Mouse (Mus musculus): ENCODE measurements around the gene Gpbp1.
A peak's percentile ranks its signal among the peaks of the same experiment; 100 is the strongest.

Gpbp1 gene

DNA sequence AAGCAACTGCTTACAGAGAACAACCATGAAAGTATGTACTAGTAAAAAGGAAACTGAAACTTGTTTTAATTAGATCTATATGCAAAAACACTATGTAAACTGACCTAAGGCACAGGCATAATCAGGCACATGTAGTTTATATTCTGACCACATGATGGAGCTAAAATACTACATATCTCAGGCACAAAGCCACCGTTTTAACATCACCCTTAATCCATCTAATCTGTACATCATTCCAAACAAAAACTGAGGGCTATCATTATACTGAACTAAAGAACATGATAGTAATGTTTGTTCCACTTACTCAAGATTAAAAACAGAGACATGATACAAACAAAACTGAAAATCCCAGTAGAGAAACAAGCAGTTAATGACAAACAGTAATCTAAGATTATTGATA lies 28.5 kb downstream of the Gpbp1 start:
- no peak for DNase-seq

DNA sequence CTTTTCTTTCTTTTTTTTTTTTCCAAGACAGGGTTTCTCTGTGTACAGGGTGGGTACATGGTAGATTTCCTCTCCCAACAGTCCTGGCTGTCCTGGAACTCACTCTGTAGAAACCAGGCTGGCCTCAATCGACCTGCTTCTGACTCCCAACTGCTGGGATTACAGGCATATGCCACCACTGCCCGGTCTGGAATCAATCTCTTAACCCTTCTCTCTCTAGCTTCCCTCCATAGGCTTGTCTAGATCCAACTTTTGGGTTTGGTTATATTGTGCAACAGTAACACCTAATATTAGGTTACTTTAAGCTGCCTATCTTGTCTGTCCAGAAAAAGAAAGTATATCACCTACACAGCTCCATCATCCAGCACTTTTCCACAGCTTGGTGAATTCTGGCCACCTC lies 33.1 kb downstream of the Gpbp1 start:
- DNase-seq, result no peak

DNA sequence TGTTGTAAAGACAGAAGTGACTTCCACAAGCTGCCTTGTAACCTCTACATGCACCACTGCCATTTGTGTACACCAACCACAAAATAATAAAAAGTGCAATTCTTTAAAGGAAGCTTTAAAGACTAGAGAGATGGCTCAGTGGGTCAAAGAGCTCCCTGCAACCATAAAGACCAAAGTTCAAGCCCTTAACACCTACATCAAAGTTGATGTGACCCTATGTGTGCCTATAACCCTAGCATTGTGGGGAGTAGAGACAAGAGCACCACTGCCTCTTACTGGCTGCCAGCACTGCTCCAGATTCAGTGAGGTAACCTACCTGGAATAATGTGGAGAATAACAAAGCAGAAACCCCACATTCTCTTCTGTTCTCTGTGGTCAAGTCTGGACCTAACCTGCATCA lies 45.6 kb downstream of the Gpbp1 start:
- no peak for DNase-seq

DNA sequence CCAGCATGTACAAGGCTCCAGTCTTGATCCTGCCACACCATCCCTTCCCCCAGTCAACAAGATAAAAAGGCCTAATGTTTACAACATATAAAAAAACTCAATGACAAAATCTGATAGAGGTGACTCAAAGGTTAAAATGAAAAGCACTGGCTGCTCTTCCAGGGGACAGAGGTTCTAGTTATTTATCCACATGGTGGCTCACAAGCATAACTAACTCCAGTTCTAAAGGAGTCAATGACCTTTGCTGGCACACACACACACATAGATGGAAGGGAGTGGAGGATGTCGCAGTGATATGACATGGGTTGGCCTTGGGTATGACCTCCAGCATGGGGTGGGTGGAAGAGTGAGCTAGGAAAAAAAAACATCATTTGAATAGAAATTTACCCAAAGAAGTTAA lies 58.7 kb downstream of the Gpbp1 start:
- no peak for DNase-seq

DNA sequence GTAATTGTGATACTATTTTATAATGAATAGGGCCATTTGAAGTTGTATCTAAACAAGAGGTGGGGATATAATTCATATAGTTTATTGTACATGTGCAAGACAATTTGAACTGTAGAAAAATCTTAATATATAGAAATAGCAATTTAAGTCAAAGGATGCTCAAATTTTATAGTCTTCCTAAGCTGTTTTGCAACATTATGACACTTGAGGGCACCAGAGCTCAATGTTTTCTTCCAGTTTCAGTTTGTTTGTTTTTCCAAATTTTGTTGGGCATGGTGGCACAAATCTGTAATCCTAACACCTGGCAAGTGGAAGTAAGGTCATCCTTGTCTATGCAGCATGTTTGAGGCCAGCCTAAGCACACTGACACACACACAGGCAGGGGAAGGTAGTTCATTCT lies 68.6 kb downstream of the Gpbp1 start:
- no peak for DNase-seq

DNA sequence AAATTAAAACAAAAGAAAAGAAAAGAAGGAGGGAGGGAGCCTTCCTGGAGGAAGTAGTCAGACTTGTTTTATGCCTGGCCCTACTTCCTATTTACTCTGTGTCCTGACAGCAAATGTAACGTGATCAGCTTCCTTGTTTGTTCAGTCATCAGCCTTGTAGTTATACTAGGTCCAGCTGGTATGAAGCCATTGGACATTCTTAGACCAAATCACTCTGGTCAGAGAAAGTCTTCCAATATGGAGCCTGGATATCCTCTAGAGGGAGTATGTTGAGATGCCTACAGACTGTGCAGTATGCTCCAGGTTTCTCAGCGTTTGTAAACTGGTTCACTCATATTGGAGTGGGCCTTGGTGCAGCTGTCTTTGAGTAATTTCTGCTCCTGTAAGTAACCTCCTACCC lies 71.8 kb downstream of the Gpbp1 start:
- no peak for DNase-seq

DNA sequence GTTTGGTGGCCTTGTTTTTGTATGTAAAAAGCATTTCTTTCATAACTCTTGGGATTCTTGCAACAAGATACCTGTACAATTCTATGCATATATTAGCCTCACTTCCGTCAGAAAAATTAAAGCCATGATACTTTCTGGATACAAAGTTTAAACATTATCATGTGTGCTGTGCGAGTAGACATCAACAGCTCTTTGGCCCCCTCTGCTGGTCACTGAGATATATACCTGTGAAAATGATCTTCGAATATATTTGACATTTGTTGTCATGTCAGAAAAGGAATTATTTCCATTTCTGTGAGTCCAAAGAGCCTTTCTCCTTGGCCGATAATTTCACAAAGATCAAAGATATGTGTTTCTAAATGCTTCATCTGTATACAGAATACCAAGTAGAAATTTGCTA lies 76.8 kb downstream of the Gpbp1 start:
- DNase-seq, result peak; percentile 84

DNA sequence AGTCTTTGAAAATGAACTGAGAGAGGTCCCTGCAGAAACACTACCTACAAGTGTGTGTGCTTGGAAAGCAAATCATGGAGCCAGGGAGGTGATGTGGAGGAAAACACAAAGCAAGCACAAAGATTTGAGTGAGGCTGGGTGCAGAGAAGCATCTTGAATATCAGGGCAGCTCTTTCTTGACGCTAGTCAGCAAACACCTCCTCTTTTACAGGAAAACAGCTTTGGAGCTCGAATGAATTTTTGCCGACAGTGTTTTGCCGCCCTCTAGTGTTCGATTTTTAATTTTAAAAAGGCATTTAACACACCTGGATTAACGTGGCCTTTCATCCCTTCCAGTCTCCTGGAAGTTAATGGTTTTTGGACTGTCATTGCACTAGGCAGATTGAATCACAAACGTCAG lies 79.1 kb downstream of the Gpbp1 start:
- DNase-seq, result peak; percentile 25

DNA sequence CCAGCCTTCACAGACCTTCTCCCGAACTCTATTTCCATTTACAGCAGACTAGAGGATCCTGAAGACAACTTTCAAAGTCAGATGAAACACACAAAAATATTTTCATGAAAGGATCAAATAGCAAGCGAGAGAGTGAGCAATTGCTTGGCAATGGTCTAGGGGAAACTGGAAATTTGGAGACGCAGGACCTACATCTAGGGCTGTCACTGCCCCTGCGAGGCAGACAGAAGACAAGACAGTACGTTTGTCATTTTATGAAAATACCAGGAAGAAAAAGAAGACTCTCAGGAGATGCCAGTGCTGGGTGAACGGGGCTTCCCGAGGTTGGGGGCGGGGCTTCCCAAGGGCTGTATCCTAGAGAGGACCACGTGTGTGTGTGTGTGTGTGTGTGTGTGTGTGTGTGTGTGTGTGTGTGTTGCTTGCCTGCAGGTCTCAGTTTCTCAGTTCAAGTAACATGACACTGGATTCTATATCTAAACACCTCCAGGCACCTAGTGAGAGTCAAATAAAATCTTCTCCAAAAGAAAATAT lies 83.0 kb downstream of the Gpbp1 start:
- DNase-seq, result no peak

DNA sequence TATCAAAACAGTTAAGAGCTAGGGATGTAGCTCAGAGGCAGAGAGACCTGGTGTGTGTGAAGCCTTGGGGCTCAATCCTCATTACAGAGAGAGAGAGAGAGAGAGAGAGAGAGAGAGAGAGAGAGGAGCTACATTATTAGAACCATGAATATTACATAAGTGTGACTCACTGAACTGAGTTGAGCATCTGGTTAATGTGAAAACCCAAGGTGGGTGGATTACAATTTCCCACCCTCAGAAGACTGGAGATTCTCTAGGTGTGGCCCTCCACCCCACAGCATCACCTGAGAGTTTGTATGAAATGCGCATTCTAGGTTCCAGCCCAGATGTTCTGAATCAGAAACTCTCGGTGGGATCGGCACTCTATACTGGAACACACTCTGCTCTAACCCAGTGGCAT lies 84.0 kb downstream of the Gpbp1 start:
- no peak for DNase-seq

DNA sequence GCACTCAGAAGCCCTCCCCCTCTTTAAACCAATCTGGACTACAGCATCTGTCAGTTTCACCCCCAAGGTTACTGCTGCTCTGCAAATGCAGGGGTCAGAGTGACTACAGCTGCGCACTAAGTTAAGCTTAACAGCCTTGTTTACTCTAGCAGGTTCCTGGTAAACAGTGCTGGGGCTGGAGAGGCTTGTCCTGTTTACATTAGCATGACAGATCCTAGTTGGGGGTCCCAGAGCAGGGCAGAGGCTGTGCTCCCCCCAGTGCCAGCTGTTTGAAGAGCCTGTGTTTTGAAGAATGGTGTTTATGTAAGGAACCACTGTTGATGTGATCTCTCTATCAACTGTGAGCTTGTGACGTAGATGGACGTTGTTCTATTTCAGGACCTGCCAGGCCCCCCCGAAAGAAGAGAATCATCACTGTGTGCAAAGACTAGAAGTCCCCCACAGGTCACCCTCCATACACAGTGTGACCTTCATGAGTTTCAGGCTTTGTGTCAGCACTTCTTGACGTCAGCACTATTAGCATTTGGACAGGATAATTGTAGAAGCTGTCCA lies 92.2 kb downstream of the Gpbp1 start:
- DNase-seq, result no peak

DNA sequence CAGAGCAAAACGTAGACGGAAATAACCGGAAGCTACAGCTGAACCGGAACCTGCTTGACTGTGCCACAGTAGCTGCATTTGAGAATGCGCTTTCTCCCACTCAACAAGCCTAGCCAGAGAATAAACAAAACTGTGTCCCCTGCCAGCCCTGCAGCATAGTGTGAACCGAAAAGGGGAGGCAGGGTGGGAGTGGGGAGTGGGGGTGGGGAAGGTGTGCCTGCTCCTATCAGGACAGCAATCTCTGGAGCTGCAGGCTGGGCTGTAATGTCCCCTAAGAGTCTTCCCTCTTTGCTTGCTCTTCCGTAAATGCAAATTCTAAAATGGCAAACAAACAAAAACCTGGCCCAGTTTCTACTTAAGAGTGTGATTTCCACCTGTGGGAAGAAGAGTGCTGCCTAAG lies 92.8 kb downstream of the Gpbp1 start:
- DNase-seq, result peak; percentile 12

DNA sequence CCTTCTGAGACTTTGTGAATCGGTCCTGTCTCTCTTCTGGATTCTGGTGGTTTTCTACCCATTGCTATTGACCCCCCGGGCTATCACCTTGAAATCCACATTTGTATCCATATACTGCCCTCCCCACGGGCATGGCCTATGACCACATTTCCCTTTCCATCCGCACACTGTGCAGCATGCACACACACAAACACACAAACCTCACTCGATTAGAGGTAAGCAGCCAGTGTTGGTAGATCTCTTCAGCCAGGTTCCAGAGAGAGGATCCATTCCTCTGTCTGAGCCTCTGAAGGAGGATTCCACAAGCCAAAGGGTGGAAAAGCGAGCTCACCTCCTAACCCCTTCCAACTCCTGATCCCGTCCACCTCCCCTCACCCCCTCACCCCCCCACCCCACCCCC lies 94.4 kb downstream of the Gpbp1 start:
- DNase-seq, result no peak

DNA sequence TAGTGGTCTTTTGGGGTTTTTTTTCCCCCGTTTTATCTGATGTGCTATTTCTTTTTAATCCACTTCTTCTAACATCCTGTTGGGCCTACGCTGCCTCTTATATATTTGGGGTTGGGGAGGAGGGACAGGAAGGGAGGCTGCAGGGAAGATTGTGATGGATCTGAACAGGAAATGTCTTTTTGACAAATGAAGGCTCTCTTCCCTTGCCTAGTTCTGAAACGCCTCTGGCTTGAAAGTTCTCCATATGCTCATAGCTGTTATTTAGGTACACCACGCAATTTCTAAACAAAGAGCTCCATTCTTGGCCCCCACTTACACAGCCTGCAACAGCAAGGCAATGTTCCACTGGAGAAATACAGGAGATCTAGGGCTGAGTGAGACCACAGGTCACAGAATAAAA lies 95.0 kb downstream of the Gpbp1 start:
- no peak for DNase-seq

DNA sequence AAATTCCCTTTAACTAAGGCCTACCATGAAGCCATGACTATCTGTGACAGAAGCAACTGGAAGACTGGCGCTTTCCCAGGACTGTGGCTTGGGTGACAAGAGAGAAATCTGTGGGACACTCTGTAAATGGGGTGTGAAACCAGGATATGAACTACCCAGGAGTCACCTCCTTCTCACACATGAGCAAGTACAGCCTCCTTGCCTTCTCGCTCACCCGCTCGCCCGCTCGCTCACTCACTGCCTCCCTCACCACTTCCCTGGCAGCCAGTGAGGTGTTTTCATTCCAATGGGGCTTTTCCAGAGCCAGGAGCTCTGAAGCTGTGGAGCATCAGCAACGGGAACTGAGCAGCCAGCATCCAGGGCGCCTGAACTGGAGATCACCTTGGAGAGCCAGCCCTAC lies 95.6 kb downstream of the Gpbp1 start:
- DNase-seq, result no peak

DNA sequence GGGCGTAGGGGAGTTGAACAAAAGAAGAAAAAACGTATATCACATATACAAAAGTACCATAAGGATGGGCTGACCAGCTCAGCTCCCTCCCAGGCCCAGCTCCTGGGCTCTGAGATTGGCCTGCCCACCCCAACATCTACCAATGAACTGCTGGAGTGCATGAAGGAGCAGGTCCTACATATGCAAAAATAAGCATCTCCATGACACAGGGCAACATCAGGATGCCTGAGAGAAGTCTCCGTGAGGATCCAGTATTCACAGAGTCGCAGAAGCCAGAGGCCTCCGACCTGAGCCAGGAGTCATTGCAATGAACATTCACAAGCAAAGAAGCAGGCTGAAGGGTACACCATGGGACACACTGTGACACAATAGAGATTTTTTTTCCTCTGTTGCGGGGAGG lies 96.5 kb downstream of the Gpbp1 start:
- no peak for DNase-seq

DNA sequence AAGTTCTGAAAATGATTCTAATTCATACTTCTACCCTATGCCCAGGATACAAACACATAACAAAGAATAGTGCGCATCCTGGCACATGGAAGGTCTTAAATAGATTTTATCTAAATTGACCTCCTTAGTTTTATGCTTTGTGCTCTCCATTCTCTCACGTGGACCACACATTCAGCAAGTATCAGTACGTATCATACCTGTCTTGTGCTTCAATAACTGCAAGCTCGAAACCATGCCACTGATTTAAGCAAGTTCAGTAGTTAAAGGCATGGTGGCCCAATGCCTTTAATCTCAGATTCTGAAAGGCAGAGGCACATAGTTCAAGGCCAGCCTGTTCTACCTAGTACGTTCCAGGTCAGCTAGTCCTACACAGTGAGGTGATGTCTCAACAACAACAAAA lies 98.5 kb downstream of the Gpbp1 start:
- no peak for DNase-seq

DNA sequence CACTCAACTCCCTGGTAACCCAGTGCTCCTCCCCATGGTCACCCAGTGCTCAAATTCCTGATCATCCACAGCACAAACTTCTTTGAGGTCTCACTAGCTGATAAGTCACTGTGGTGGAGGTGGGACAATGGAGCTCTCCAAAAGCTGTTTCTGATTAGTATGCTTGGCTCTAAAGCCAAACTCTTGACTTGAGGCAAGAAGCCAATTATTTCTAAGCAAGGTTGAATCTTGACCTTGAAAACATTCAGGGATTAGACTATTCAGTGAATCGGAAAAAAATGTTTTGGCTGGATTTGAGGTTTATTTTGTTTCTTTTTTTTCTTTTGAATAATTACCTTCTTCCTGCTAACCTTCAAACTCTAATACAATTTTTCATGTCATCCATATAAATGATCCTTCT lies 98.9 kb downstream of the Gpbp1 start:
- no peak for DNase-seq

DNA sequence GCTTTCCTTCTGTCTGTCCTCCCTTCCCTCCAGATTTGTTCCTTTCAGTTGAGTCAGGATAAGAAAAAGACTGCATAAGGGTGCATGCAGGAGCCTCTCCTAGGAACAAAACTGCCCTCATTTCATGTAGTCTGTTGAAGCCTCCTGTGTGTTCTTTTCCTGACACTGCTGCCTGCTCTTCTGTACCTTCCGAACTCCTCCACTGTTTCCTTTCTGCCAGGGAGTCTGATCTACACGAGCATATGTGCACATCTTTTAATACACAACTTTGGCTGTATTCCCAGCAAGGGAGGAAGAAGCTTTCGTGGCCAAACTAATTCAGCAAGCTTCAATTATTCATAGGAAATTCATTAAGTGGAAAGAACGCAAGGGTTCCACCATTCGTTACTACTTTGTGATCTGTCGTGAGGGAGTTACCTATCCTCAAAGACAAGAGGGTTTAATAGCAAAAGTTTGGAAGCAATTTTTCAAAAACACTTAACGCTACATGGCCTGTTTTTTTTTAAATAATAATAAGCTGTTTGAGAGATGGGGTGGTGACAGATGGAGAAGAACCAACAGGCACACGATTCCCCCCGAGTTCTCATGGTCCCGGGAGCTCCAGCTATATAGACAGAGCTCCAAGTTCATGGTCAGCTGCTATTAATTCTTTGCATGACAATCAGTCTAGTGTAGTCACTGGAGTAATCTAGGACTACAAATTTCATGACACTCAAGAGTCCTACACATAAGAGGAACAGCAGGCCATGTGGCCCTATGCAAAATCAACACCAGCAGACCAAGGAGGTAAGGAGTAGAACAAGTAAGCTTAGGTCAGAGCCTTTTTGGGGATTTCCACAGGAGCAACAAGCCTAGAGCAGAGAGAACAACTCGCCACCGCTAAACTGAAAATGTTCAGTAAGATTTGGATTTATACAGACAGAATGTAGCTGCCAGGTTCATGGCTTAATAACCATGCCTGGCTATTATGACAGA lies 105.6 kb downstream of the Gpbp1 start:
- DNase-seq, result no peak

Measured in thymus, postnatal 4 days (tissue).